Mouse (Mus musculus): ENCODE data around the gene Grcc10.

- TF ChIP-seq CTCF (IDR thresholded peaks at IDR 0.05; ENCODE audit: extremely low read depth, insufficient read length, insufficient replicate concordance, low read depth, low read length) (no peak), POLR2A (IDR thresholded peaks at IDR 0.05; ENCODE audit: low read depth, low read length) (no peak)
Measured at GRCm38 (mm10) chr6:124704417-124704816, 36.8 kb downstream of the Grcc10 start.
